Mouse (Mus musculus) CH12.LX (cell line): ENCODE results near the gene 1700028K03Rik.

Source experiments
- CHD1 ChIP-seq: IDR thresholded peaks from 2 replicates; pipeline ENCODE4 v1.6.1; 2012; ENCODE audit warnings: low read depth, low read length, improper control_type of control experiment, inconsistent platforms
- CTCF ChIP-seq, 2 experiments: IDR thresholded peaks in 1 of 2; conservative IDR thresholded peaks in 1 of 2; 2 replicates each; pipeline ENCODE4 v1.5.1; 2011 to 2012; ENCODE audit warnings: low read depth in 2 of 2, low read length in 2 of 2, improper control_type of control experiment in 1 of 2, inconsistent platforms in 1 of 2, mild to moderate bottlenecking in 1 of 2, moderate library complexity in 1 of 2
- EP300 ChIP-seq: IDR thresholded peaks from 2 replicates; pipeline ENCODE4 v1.6.1; 2011; ENCODE audit warnings: low read length, improper control_type of control experiment
- ETS1 ChIP-seq: conservative IDR thresholded peaks from 2 replicates; pipeline ENCODE4 v1.6.1; 2012; ENCODE audit warnings: low read depth, mild to moderate bottlenecking, inconsistent platforms, low read length, improper control_type of control experiment, moderate library complexity
- MYC ChIP-seq: IDR thresholded peaks from 2 replicates; pipeline ENCODE4 v1.6.1; 2011; ENCODE audit warnings: low read depth, mild to moderate bottlenecking, improper control_type of control experiment, low read length
- PAX5 ChIP-seq: IDR thresholded peaks from 2 replicates; pipeline ENCODE4 v1.6.1; 2012; ENCODE audit warnings: low read length, inconsistent platforms, mixed read lengths
- POLR2A ChIP-seq: IDR thresholded peaks from 2 replicates; pipeline ENCODE4 v1.6.1; 2011; ENCODE audit warnings: low read depth, mild to moderate bottlenecking, improper control_type of control experiment, low read length
- SIN3A ChIP-seq: IDR thresholded peaks from 2 replicates; pipeline ENCODE4 v1.6.1; 2012; ENCODE audit warnings: low read length, improper control_type of control experiment, inconsistent platforms
- SMC3 ChIP-seq: IDR thresholded peaks from 2 replicates; pipeline ENCODE4 v1.6.1; 2011; ENCODE audit warnings: low read depth, low read length, improper control_type of control experiment
- TBP ChIP-seq: conservative IDR thresholded peaks from 2 replicates; pipeline ENCODE4 v1.6.1; 2011; ENCODE audit warnings: low read depth, low read length, improper control_type of control experiment
- USF1 ChIP-seq: IDR thresholded peaks from 2 replicates; pipeline ENCODE4 v1.6.1; 2014; ENCODE audit warnings: low read depth, mild to moderate bottlenecking, inconsistent platforms, low read length, improper control_type of control experiment

DNA sequence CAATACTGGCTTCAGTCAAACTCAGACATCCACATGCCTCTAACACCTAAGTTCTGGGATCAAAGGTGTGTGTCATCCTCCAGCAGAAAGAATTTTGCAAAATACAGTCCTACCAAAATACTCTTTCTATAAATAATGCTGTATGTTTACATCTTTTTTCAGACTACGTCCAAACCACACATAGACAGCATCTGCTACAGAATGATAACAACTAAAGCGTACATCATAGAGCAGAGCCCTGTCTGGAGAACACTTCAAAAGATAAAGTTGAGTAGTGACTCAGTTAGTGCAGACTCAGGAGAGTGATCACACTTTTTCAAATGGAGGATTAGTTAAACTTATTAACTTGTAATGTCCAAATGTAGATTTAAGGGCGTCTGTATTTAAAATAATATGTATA is 13.4 kb downstream of the 1700028K03Rik start:
- TF ChIP-seq MYC, result no peak
- no peak for TF ChIP-seq ETS1
- no peak for TF ChIP-seq CTCF (conservative IDR thresholded peaks at IDR 0.05 in 1 of 2, IDR thresholded peaks at IDR 0.05 in 1 of 2; ENCODE audit: low read depth in 2 of 2, low read length in 2 of 2)
- no peak for TF ChIP-seq EP300
- TF ChIP-seq USF1, result no peak
- no peak for TF ChIP-seq TBP
- no peak for TF ChIP-seq CHD1
- TF ChIP-seq POLR2A, result no peak
- TF ChIP-seq PAX5, result no peak
- no peak for TF ChIP-seq SMC3
- TF ChIP-seq SIN3A, result no peak
